Mouse (Mus musculus) heart, adult 2 months (tissue): ENCODE results near the gene Arl4a.
A peak's percentile ranks its signal among the peaks of the same experiment; 100 is the strongest.

Experiments used
- CTCF ChIP-seq: fragments of 200-600 bp; IDR thresholded peaks from 2 replicates; pipeline ENCODE4 v1.8.1; 2022; ENCODE audit warnings: antibody characterized with exemption, mild to moderate bottlenecking, moderate library complexity
- EP300 ChIP-seq: fragments of 200-500 bp; IDR thresholded peaks from 2 replicates; pipeline ENCODE4 v1.6.1; 2011; ENCODE audit warnings: low read depth, low read length, control low read depth; ENCODE audit not compliant: insufficient read depth
- POLR2A ChIP-seq: fragments of 200-500 bp; IDR thresholded peaks from 2 replicates; pipeline ENCODE4 v1.6.1; 2011; ENCODE audit warnings: mild to moderate bottlenecking, low read depth, low read length, control low read depth; ENCODE audit not compliant: insufficient read depth

DNA sequence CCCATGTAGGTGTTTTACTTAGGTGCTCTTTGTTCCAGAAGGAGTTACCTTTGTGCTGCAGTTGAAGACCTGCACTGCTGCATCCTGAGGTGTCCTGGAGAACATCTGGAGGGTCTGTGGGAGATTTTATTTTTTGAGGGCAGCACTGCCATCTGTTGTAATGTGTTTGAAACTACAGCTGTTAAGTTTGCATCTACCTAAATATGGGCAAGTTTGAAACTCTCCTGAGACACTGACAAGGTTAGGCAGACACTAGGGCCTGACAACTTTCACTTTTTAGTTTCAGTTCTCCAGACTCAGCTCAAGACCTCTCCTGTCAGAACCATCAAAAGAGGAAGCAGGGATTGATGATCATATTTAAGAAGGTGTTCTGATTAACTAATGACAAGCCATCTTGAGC is 2.2 kb upstream of the Arl4a start:
- TF ChIP-seq EP300 (no peak), POLR2A (no peak), CTCF (peak; percentile 84)
